Mouse (Mus musculus) liver, adult 2 months (tissue): Measurements from ENCODE around the gene Nup107. TPM values are rescaled to one million over a fixed set of nuclear protein-coding genes. Genes with fewer than 3 reads are reported as not detected.
"Not testable (repeated sequence)": the region's sequence is repeated elsewhere in the genome, so short reads cannot be mapped to it uniquely, and the experiment has no call there.

Experiments used
- DNase-seq: peaks from one replicate; pipeline ENCODE4 v3.0.0-alpha.2; 2011; ENCODE audit warnings: low read depth, low spot score; ENCODE audit errors: extremely low read depth
- H3K27ac ChIP-seq: fragments of 200-500 bp; replicated peaks from 2 replicates; pipeline ENCODE4 v1.5.1; 2012; ENCODE audit warnings: low read depth, mild to moderate bottlenecking, control low read depth, inconsistent platforms, low read length; ENCODE audit not compliant: insufficient read depth
- H3K27me3 ChIP-seq: fragments of 200-500 bp; 2 replicates; pipeline ENCODE4 v1.6.1; 2012; ENCODE audit warnings: mild to moderate bottlenecking, moderate library complexity, low read length, inconsistent platforms; ENCODE audit not compliant: control insufficient read depth, insufficient read depth
- H3K36me3 ChIP-seq: fragments of 200-500 bp; 2 replicates; pipeline ENCODE4 v1.6.1; 2012; ENCODE audit warnings: low read length, inconsistent platforms; ENCODE audit not compliant: control insufficient read depth, insufficient read depth
- H3K4me1 ChIP-seq: fragments of 200-500 bp; 2 replicates; pipeline ENCODE4 v1.6.1; 2011; ENCODE audit warnings: low read length; ENCODE audit not compliant: control insufficient read depth, insufficient read depth
- H3K4me3 ChIP-seq: fragments of 200-500 bp; 2 replicates; pipeline ENCODE4 v1.5.1; 2011; ENCODE audit warnings: low read depth, mild to moderate bottlenecking, control low read depth, low read length, moderate library complexity; ENCODE audit not compliant: insufficient read depth
- H3K79me2 ChIP-seq: fragments of 200-500 bp; 2 replicates; pipeline ENCODE4 v1.6.1; 2012; ENCODE audit warnings: inconsistent platforms, mild to moderate bottlenecking, low read length, moderate library complexity; ENCODE audit not compliant: control insufficient read depth, insufficient read depth
- H3K9ac ChIP-seq: fragments of 200-500 bp; 2 replicates; pipeline ENCODE4 v1.6.1; 2012; ENCODE audit warnings: low read depth, mild to moderate bottlenecking, control low read depth, inconsistent platforms, low read length
- CTCF ChIP-seq: fragments of 200-500 bp; IDR thresholded peaks from 2 replicates; pipeline ENCODE4 v1.5.1; 2011; ENCODE audit warnings: low read depth, low read length, control low read depth
- POLR2A ChIP-seq: fragments of 200-500 bp; IDR thresholded peaks from 2 replicates; pipeline ENCODE4 v1.6.1; 2011; ENCODE audit warnings: low read length, control low read depth; ENCODE audit not compliant: insufficient read depth; ENCODE audit errors: extremely low read depth
- WGBS: fragments of 180-500 bp; shearing (Covaris S2); methylation state at CpG from one replicate; pipeline ENCODE4 v1.1.7; 2018; 5-methylcytosine and 5-hydroxymethylcytosine counted together
- polyA plus RNA-seq: library from polyadenylated mRNA; depleted of rRNA; stranded (reverse); fragments of >200 nt; gene quantifications from 2 replicates; pipeline ENCODE4 v1.2.3, GENCODE M21; 2012
- total RNA-seq: library from RNA; depleted of rRNA; stranded (reverse); fragments of >200 nt; gene quantifications from 2 replicates; pipeline ENCODE4 v1.2.3, GENCODE M21; 2014

Nup107 gene
- total and polyA plus RNA-seq, 2 experiments: 1.8 to 4.1 TPM

DNA sequence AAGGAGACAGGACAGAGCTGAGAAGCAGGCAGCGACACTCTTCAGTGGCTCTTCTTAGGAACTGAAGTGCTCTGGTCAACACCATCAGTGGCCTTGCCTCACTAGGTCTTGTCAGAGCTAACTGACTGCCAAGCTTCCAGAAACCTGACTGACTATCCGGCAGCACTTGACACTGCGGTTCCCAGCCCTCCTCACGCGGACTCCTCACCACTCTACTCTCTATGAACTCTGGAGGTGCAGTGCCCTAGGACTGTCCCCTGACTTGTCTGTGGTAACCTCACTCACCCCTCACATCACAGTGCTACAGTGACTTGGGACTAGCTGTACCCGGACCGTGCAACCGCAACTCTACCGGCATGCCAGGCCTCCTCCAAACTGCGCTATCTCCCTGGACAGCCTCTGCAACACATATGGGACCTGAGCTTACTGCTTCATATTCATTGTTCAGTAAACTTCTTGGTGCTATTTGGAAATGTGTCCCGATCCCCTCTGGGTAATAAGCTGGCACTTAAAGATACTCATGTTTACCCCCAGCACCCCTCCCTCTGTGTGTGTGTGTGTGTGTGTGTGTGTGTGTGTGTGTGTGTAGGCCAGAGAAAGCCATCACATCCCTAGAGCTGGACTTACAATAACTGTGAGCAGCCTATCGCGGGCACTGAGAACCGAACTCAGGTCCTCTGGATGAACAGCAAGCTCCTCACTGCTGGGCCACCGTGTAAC lies 53.4 kb downstream of the Nup107 start:
- peaks cover 2% of the 10 kb centered on the region; the same call in 1 of the 2 replicates for H3K79me2 ChIP-seq
- H3K9ac ChIP-seq: no peak overlapping the region
- H3K4me3 ChIP-seq: no peak overlapping the region
- no peak overlapping the region for H3K27ac ChIP-seq
- H3K36me3 ChIP-seq: peaks cover 6% of the 10 kb centered on the region
- H3K27me3 ChIP-seq: no peaks in the 10 kb centered on the region
- H3K4me1 ChIP-seq: peaks cover 12% of the 10 kb centered on the region; the same call in 1 of the 2 replicates
- 96% methylated on average over 15 of the region's 15 CpGs for WGBS
- TF ChIP-seq CTCF: no peak
- TF ChIP-seq POLR2A: no peak
- DNase-seq: no peak

DNA sequence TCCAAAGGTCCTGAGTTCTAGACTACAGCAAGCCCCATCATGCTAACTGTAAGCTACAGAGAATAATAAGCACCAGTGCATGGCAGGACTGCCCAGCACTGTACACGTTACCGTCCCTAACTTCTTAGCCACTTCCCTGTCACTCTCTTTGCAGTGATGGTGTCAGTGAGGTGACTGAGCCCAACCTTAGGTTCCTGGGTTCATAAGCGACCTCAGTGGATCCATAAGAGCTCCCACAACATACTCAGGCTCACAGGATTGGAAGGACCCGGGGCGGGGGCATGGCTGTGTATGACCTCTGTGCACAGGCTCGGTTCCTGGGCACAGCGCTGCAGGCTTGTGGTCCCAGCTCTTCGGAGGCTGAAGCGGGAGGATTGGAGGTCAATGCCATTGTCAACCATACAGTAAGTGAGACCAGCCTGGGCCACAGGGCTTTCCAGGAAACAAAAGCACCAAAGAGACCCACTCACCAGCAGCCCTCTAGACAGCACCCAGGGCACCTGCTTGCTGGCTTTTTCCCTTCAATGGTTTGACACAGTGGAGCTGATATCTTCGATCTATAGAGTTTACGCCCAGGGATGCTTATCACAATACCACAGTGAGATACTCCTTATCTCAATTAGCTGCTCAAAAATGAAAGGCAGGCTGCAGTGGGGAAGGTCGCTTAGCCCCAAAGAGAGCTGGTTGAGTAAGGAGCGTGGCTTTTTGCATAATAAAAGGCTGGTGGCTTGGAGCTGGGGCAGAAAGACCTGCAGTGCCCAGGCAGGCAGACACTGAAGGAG lies 54.2 kb downstream of the Nup107 start:
- peaks cover 2% of the 10 kb centered on the region; the same call in 1 of the 2 replicates for H3K79me2 ChIP-seq
- no peak overlapping the region for H3K9ac ChIP-seq
- 95% methylated on average over 13 of the region's 13 CpGs for WGBS
- H3K4me3 ChIP-seq: no peak overlapping the region
- H3K36me3 ChIP-seq: peaks cover 6% of the 10 kb centered on the region
- no peak overlapping the region for H3K27ac ChIP-seq
- H3K27me3 ChIP-seq: no peaks in the 10 kb centered on the region
- no peak for DNase-seq
- H3K4me1 ChIP-seq: peaks cover 12% of the 10 kb centered on the region; the same call in 1 of the 2 replicates
- no peak for TF ChIP-seq CTCF
- no peak for TF ChIP-seq POLR2A

DNA sequence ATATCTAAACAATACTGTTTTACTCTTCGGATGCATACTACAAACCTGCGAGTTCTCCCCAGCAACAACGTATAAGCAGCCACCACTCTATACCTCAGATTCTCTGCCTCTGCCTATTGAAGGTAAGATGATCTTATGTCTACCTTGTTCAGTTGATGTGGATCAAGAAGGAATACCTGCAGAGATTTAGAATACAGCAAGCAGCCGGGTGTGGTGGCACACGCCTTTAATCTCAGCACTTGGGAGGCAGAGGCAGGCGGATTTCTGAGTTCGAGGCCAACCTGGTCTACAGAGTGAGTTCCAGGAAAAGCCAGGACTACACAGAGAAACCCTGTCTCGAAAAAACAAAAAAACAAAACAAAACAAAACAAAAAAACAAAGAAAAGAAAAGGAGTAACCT lies 55.0 kb downstream of the Nup107 start:
- DNase-seq, H3K79me2 ChIP-seq, H3K4me3 ChIP-seq, H3K9ac ChIP-seq, H3K27me3 ChIP-seq, H3K36me3 ChIP-seq: not testable (repeated sequence)
- peaks cover 12% of the 10 kb centered on the region; the same call in 1 of the 2 replicates for H3K4me1 ChIP-seq
- WGBS: 95% methylated on average over 8 of the region's 8 CpGs
- H3K27ac ChIP-seq: peak overlapping the region; percentile 71

DNA sequence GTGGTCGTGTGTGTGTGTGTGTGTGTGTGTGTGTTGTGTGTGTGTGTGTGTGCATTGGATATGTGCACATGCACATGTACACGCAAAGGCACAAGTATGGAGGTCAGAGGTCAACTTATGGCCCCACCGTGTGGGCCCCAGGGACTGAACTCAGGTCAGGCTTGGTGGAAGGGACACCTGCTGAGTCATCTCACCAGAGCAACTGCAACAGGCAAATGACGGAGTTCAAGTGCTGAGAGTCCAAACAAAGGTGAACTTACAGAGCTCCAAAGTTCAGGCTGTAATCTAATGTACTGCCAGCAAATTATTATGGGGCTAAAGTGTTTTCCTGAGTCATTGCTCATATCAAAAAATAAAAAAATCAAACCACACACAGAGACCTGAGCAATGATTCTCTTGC lies 55.4 kb downstream of the Nup107 start:
- H3K27me3 ChIP-seq: no peaks in the 10 kb centered on the region
- TF ChIP-seq CTCF (no peak), POLR2A (no peak)
- H3K27ac ChIP-seq: peak overlapping the region; percentile 72
- no peaks in the 10 kb centered on the region for H3K79me2 ChIP-seq
- H3K4me1 ChIP-seq: peaks cover 12% of the 10 kb centered on the region; the same call in 1 of the 2 replicates
- peaks cover 6% of the 10 kb centered on the region for H3K36me3 ChIP-seq
- DNase-seq: peak; percentile 84
- H3K9ac ChIP-seq: no peak overlapping the region
- H3K4me3 ChIP-seq: no peak overlapping the region
- 38% methylated on average over 4 of the region's 4 CpGs for WGBS

DNA sequence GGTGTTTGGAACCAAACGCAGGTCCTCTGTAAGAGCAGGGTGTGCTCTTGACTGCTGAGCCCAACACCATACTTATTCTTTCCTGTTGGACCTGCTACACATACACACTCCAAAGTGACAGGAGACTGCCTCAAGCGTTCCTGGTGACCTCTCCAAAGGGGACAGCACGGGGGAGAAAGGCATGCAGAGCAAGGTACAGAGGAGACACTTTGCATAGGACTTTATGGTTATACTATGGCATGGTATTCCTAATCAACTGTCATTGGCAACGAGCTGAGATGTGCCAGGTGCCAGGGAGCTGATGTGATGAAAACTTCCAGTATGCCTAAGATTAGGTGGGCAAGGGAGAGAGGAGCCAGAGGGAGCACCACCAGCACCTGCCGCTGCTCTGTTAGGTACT lies 55.9 kb downstream of the Nup107 start:
- WGBS: 94% methylated on average over 5 of the region's 5 CpGs
- Histone ChIP-seq H3K4me3 (no peak overlapping the region), H3K9ac (no peak overlapping the region), H3K4me1 (peaks cover 12% of the 10 kb centered on the region; the same call in 1 of the 2 replicates), H3K79me2 (no peaks in the 10 kb centered on the region), H3K27ac (peak overlapping the region; percentile 72), H3K27me3 (no peaks in the 10 kb centered on the region), H3K36me3 (peaks cover 6% of the 10 kb centered on the region)
- DNase-seq: no peak
- TF ChIP-seq POLR2A (no peak), CTCF (no peak)

DNA sequence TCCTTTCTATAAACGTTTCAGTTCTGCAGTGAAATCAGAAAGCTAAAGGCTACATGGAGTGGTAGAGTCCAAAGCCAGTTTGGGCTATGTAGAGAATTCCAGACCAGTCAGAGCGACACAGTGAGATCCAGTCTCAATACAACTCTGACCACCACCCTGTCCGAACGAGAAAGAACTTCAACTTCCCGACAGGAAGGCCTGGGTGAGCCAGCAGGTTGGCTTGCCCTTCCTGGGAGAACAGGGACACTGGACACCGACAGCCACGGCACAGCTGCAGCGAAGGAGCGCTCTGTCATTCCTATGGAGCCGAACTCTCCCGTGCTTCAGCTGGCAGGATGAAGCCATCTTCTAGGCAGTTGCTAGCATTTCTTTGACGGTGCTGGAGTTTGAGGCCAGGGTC lies 57.1 kb downstream of the Nup107 start:
- H3K79me2 ChIP-seq, H3K27me3 ChIP-seq, H3K36me3 ChIP-seq, H3K4me3 ChIP-seq, DNase-seq, H3K9ac ChIP-seq: not testable (repeated sequence)
- H3K27ac ChIP-seq: peak overlapping the region; percentile 71
- 87% methylated on average over 12 of the region's 12 CpGs for WGBS
- peaks cover 15% of the 10 kb centered on the region; the same call in 1 of the 2 replicates for H3K4me1 ChIP-seq

DNA sequence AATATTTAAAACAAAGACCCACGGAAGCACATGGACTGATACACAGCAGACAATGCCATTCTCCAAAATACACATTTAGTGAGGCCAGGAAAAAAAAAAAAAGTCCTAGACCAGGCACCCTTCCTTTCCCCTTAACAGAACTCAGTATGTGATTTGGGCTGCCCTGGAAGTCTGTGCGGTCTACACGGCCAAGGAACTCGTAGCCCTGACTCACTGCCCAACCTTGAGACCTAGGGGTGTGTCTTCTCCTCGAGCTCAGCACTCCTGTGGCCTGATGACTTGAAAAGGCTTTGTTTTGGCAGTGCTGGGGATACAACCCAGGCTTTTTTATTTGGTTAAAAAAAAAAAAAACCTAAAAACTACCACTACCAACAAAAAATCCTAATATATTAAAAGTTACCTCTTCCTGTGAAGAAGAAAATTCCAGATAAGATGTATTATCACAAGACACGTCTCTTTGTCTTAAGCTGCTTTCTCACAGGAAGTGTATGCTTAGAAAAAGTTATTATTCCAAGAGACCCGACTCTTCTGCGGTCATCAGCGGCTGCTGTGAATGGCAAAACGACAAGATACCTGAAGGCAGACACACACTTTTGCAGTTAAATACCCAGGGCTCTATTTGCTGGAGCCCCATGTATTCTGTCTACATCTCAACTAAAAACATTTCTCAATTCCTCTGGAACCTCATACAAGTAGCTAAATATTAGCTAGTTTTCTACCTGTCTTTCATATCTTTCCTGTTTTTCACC lies 58.2 kb downstream of the Nup107 start:
- not testable (repeated sequence) for H3K4me3 ChIP-seq, H3K27me3 ChIP-seq

DNA sequence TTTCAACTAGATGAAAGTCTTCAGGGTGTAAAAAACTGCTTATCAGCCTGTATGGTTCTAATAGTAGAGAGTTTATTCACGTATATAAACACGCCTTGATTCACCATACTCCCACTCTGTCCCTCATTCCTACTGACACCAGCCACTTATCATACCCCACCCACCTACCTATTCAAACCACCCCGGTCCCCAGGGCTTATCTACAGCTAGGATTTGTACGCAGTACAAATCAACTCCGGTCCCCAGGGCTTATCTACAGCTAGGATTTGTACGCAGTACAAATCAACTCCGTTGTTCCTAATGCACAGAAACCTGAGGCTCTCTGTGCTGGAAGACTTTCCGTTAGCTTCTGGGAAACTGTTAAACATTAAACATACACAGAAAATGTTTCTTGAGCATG lies 58.9 kb downstream of the Nup107 start:
- H3K27ac ChIP-seq, H3K4me3 ChIP-seq, H3K36me3 ChIP-seq, H3K79me2 ChIP-seq, DNase-seq, H3K27me3 ChIP-seq, H3K9ac ChIP-seq: not testable (repeated sequence)
- WGBS: 30% methylated on average over 8 of the region's 8 CpGs
- H3K4me1 ChIP-seq: peaks cover 24% of the 10 kb centered on the region

More for the DNA sequence above, 58.2 kb downstream of the Nup107 start:
- H3K4me1 ChIP-seq: peaks cover 23% of the 10 kb centered on the region
- not testable (repeated sequence) for H3K79me2 ChIP-seq, H3K36me3 ChIP-seq
- peak; percentile 78 for DNase-seq
- H3K9ac ChIP-seq: 0 out of 2 replicates have a peak overlapping the region, but pooled peaks have one; percentile 18
- H3K27ac ChIP-seq: peak overlapping the region; percentile 42; the same call in 1 of the 2 replicates
- WGBS: 32% methylated on average over 10 of the region's 10 CpGs
